Comparison of ENCODE assay signal across 8 mouse cellular contexts in genomic region chr7:34656632-34657031, GRCm38 (mm10). TPM values are rescaled to one million over a fixed set of nuclear protein-coding genes. Genes with fewer than 3 reads are reported as not detected.
DNase-seq lines count a peak whose midpoint lies in the region; ATAC-seq and TF ChIP-seq lines count a peak whose summit lies in the region.

Kctd15 (minus strand) TSS chr7:34656732.

- H3K79me3 ChIP-seq in C2C12 (ENCODE audit: low read depth): no peaks in the 10 kb centered on the region

- H3K36me3 ChIP-seq in heart, adult 2 months (ENCODE audit: control insufficient read depth, insufficient read depth, low read length): no peaks in the 10 kb centered on the region
- no peaks in the 10 kb centered on the region for H3K36me3 ChIP-seq in C2C12 (ENCODE audit: control insufficient read depth, insufficient read depth)
- H3K36me3 ChIP-seq in stomach, embryonic 14.5 days (ENCODE audit: control insufficient read depth, insufficient read depth, low read length): no peaks in the 10 kb centered on the region

- intact Hi-C loops in heart, adult 2 months (cut with DNase I): loop anchor here (5.0 to 10.0 kb wide), 5 partner anchors 39 to 392 kb away; no protein-coding TSS in a partner anchor
- intact Hi-C loops in heart, postnatal 14 days (cut with DNase I): loop anchor here (5.0 to 10.0 kb wide), 3 partner anchors 84 to 422 kb away; partner anchors contain the start of gene Gpi1
- intact Hi-C loops in left cerebral cortex, postnatal 36 days (cut with DNase I): loop anchor here (5.0 kb wide), 1 partner anchor 94 kb away; no protein-coding TSS in a partner anchor

- H3ac ChIP-seq in C2C12 (ENCODE audit: control insufficient read depth, insufficient read length, low read depth): no peak within 1 kb of the TSS

- no peak for DNase-seq in heart, adult 2 months
- DNase-seq in heart, postnatal 14 days: no peak
- no peak for DNase-seq in gastrocnemius, adult 18-20 months (ENCODE audit: low spot score)
- DNase-seq in left cerebral cortex, postnatal 36 days (ENCODE audit: low spot score in 2 of 2): no peak
- DNase-seq in right cerebral cortex, adult 2 months (ENCODE audit: low spot score in 2 of 2): no peak
- DNase-seq in kidney, adult 8-10 months: no peak

- H3K4me2 ChIP-seq in stomach, embryonic 14.5 days (replicated peaks; ENCODE audit: low read depth, low read length): peak within 1 kb of the TSS; percentile 61

- WGBS in heart, adult 2 months: 76% methylated on average over 5 of the region's 5 CpGs
- WGBS in stomach, embryonic 14.5 days: 72% methylated on average over 5 of the region's 5 CpGs

- no peaks in the 10 kb centered on the region for H3K79me2 ChIP-seq in heart, adult 2 months (replicated peaks; ENCODE audit: control insufficient read depth, insufficient read depth, low read length)
- H3K79me2 ChIP-seq in C2C12 (ENCODE audit: control insufficient read depth, insufficient read depth): no peaks in the 10 kb centered on the region

- H3K9ac ChIP-seq in heart, adult 2 months (ENCODE audit: low read depth, low read length): no peak within 1 kb of the TSS
- H3K9ac ChIP-seq in stomach, embryonic 14.5 days (replicated peaks; ENCODE audit: low read depth, low read length): peak within 1 kb of the TSS; percentile 89

- no peak for TF ChIP-seq POLR2A in heart, adult 2 months (IDR thresholded peaks at IDR 0.05; ENCODE audit: insufficient read depth, low read depth, low read length)

- TF ChIP-seq CTCF in heart, adult 2 months (IDR thresholded peaks at IDR 0.05): no peak
- TF ChIP-seq CTCF in C2C12 (IDR thresholded peaks at IDR 0.05; ENCODE audit: control insufficient read depth, insufficient read depth, insufficient read length): no peak

- no peaks in the 10 kb centered on the region for H3K4me1 ChIP-seq in heart, adult 2 months (ENCODE audit: control insufficient read depth, insufficient read depth, low read length)
- H3K4me1 ChIP-seq in stomach, embryonic 14.5 days (ENCODE audit: control insufficient read depth, insufficient read depth, low read length): peaks cover 10% of the 10 kb centered on the region; the same call in 1 of the 2 replicates

- peaks cover 1% of the 10 kb centered on the region; the same call in 1 of the 2 replicates for H3K27me3 ChIP-seq in heart, adult 2 months (ENCODE audit: control insufficient read depth, insufficient read depth, low read length)
- peaks cover 21% of the 10 kb centered on the region for H3K27me3 ChIP-seq in C2C12 (ENCODE audit: control insufficient read depth, insufficient read depth, insufficient read length)
- no peaks in the 10 kb centered on the region for H3K27me3 ChIP-seq in stomach, embryonic 14.5 days (ENCODE audit: control insufficient read depth, insufficient read depth, low read length)

- no peak for ATAC-seq in stomach, embryonic 14.5 days (ENCODE audit: insufficient number of reproducible peaks, insufficient read depth, low FRiP score, low read depth)

- peak within 1 kb of the TSS; percentile 66 for H3K4me3 ChIP-seq in heart, adult 2 months
- H3K4me3 ChIP-seq in C2C12 (ENCODE audit: insufficient read depth, poor library complexity, severe bottlenecking): no peak within 1 kb of the TSS
- peak within 1 kb of the TSS; percentile 87 for H3K4me3 ChIP-seq in stomach, embryonic 14.5 days (ENCODE audit: low read depth, low read length)

- no peak for TF ChIP-seq EP300 in heart, adult 2 months (IDR thresholded peaks at IDR 0.05; ENCODE audit: insufficient read depth, low read depth, low read length)

- H3K9me3 ChIP-seq in stomach, embryonic 14.5 days (ENCODE audit: control insufficient read depth, low read depth, low read length): no peaks in the 10 kb centered on the region

- H3K27ac ChIP-seq in heart, adult 2 months: no peak within 1 kb of the TSS; the same call in 1 of the 2 replicates
- peak within 1 kb of the TSS; percentile 99; the same call in 1 of the 2 replicates for H3K27ac ChIP-seq in stomach, embryonic 14.5 days (ENCODE audit: low read length)

TF ChIP-seq in C2C12, 6 proteins besides CTCF, POLR2A, EP300 and RAD21:
- TF ChIP-seq USF1 (IDR thresholded peaks at IDR 0.05; ENCODE audit: low read depth) (no peak), FOSL1 (IDR thresholded peaks at IDR 0.05; ENCODE audit: insufficient read depth, low read length, poor library complexity, severe bottlenecking) (no peak)
TF ChIP-seq in C2C12: peak in this region for 0.

RNA-seq across cellular contexts. Expression of gene Kctd15, which starts in this region (rescaled TPM):
- 1 to 10 TPM; 3.6 to 3.8 TPM for total RNA-seq in heart, adult 2 months (2021)
- 4.1 and 5.7 TPM in 2 replicates for polyA plus RNA-seq in heart, adult 2 months (2012; rRNA removed)
- 1 to 10 TPM; 3.3 to 4.0 TPM for total RNA-seq in heart, postnatal 14 days (2021)
- polyA plus RNA-seq in C2C12 (2012; fragmentation: generic; extraction: Trizol): 26.7 TPM
- total RNA-seq in gastrocnemius, adult 18-20 months (2021): 10 to 100 TPM; 45.8 to 49.0 TPM
- 10 to 100 TPM; 11.7 to 14.0 TPM for total RNA-seq in left cerebral cortex, postnatal 36 days (2021)
- 10.6 and 11.3 TPM in 2 replicates for polyA plus RNA-seq in stomach, embryonic 14.5 days (2014; fragmentation: Nextera tagmentation; extraction: Ambion mirVana)
